Mouse (Mus musculus) frontal cortex, postnatal 36 days (tissue): ENCODE measurements around the gene Fgfr2.

ENCODE experiments used
- DNase-seq, 2 experiments: peaks; one replicate each; pipeline ENCODE4 v3.0.0; 2022; ENCODE audit warnings: low spot score in 2 of 2

Gene Fgfr2

DNA sequence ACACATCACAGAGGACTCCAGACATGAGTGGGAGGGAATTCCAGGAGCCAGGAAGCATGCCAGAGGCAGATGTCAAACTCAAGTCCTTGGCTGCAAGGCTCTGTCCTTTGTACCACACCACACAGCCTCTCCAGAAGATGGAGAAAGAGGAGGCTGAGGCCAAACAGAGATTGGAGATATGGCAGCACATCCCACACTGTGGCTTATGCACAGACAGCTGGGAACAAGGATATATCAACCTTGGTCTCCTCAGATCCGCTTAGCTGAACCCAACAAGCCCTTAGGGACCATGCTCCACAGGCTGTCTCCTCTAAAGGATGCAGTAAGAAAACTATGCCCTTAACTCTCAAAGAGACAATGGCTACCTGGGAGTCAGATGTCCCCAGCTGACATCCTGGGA, 751.3 kb downstream of the Fgfr2 start:
- no peak for DNase-seq

DNA sequence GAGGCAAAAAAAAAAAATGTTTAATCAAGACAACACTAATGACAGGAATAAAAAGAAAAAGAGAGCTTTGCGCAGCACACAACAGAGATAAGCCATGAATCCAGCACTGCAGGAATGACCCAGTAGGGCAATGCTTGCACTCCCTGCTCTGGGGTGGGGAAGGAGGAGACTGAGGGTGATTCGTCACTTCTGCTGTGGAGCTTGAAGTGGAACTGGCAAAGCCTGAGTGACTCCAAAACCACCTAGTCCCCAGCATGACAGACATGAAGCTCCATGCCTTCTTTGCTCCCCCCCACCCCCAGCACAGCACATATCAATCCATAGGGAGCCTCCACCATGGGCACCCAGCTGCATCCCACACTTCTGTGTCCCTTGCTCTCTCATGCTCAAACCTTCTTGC, 753.4 kb downstream of the Fgfr2 start:
- DNase-seq = no peak

DNA sequence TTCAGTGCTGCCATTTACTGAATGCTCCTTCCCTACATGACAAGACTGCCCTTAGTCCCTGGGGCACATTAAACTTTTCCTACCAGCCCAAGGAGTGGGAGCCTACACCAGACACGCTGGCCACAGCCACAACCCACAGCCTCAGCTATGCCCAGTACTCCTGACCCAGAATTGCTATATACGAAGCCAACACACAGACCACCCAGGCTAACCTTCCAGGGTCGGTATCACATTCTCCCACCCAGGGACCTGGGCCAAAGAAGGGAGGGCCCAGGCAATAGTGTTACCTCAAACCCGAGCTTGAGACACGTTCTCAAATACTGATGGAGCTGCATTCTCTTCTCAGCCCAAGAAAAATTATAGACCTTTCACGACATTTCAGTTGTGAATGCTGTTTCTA, 754.3 kb downstream of the Fgfr2 start:
- no peak for DNase-seq

DNA sequence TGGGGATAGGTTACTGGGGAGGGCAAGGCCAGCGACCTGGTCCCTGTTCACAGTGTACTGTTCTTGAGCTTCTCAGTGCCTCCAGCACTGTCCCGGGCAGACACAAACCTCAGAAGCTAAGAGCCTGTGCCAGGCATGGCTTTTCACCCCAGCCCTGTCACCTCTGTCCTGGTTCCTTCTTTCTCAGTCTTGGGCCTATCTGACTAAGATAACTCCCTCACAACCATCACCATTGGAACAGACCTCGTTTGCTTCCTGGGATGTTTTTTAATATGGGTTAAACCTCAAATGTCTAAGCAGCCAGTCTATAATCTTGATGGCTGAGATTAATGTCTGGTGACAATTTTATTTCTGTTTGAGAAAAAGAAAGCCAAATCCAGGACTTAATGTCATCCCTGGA, 755.8 kb downstream of the Fgfr2 start:
- no peak for DNase-seq

DNA sequence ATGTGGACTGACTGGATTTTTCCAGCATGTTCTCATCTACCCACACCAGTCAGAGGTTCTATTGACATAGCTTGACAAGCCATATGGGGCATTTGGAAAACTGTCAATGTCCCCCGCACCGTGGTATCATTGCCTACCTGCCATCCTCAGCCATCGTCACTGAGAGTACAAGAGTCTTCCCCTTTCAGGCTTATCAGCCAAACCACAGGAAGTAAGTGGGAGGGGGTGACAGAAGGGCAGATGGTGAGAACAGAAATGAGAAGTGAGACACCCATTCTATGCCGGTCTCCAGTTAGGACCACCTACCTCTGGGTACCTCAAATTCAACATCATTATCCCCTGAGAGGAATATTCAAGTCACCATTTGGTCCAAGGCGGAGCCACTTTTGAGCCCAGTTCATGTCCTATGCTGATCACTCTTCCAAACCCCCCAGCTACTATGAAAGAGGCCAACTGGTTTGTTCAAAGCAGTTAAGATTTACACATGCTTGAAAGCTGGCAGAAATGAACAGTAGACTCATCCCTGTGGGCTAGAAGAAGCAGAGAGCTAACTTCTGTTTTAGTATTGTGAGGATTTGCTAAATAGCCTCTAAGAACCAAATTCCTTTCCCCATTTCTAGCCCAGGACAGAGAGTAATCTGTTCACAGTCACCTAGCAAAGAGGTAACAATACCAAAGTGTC, 757.3 kb downstream of the Fgfr2 start:
- no peak for DNase-seq

DNA sequence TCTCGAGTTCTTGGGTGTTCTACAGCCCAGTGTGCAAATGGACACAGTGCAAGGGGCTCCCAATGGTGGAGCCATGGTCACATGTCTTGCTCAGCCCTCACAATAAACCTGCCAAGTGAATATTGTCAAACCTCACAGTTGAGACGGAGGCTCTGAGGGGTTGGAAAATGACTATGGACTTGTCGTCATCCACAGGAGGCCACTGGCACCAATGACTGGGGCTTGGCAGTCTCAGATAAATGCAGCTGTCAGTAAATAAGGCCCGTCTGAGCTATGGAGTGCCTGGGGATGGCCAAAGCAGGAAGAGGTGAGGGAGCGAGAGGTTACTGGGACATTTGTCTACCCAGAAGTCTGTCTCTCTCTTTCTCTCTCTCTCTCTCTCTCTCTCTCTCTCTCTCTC, 758.0 kb downstream of the Fgfr2 start:
- no peak for DNase-seq

DNA sequence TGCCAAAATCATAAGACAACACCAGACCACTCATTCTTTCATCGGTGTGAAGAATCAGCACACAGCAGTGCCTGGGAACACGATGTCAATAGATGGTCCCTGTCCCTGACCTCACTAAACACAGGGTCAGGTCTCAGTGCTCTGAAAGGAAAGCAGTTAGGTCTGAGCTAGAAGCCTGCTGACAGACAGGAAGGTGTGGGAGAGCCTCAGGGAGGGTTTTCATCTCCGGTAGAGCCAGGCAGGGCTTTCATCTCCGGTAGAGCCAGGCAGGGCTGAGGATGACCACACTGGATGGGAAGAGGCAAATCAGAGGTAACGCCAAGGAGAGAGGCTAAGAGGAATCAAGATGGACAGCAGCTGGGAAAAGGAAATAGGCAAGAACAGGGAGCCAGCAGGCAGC, 758.6 kb downstream of the Fgfr2 start:
- DNase-seq = no peak

DNA sequence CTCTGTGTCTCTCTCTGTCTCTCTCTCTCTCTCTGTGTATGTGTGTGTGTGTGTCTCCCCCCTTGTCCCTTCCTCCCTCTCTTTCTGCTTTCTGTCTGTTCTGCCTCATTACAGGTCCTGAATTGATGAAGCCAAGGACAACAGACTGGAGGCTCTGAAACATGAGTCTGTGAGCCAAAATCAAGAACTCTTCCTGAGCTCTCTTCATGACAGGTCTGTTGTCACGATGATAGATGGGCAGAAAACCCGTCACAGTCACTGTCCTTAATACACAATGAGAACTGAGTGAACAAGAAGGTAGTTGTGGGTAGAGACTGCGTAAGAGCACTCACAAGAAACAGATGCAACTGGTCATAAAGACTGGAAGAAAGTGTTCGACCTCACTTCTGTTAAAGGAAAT, 762.8 kb downstream of the Fgfr2 start:
- DNase-seq = no peak

DNA sequence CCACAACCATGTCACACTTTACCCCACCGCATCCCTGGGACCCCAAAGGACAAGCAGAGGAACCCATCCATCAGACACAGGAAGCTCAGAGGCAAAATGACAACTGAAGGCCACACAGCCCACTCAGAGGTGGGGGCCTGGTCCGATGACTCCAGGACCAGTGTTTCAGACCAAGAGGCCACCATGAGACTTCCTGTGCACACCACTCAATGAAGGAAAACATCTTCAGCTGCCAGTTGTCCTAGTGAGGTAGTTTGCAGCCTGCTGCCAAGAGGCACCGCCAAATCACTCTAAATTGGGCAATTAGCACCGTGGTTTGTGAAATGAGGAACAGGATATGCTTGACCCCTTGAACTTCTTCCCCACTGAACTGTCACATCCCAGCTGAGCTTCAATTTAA, 764.4 kb downstream of the Fgfr2 start:
- no peak for DNase-seq

DNA sequence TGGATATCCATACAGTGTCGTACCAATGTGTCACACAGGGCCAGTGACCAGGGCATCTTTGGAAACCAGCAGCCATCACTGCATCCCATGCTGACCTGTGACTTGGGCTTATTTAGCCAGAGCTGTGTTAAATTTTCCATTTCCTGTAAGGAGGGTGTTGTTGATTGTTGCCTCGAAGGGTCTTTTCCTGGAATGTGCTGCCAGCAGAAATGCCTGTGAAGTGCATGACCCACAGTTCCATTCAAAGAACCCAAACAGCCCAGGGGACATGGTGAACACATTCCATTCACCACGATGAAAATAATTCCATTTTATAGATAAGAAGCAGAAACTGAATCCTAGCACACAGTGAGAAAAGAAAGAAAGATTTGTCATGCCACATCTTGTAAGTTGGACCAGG, 764.9 kb downstream of the Fgfr2 start:
- no peak for DNase-seq

DNA sequence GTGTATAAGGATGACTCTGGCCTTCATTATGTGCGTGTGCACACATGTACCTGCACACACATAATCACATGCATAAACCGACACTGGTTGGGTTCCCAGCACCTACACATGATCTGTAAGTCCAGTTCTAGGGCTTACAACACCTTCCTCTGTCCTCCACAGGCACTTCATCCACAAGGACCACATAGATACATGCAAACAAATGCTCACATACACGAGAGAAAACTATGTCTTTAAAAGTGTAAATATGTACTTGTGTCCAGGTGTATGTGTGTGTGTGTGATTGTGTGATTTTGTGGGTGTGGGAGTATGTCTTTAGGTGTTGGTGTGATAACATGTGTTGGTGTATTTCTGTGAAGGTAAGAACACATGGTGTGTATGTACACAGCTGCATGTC, 765.3 kb downstream of the Fgfr2 start:
- no peak for DNase-seq

DNA sequence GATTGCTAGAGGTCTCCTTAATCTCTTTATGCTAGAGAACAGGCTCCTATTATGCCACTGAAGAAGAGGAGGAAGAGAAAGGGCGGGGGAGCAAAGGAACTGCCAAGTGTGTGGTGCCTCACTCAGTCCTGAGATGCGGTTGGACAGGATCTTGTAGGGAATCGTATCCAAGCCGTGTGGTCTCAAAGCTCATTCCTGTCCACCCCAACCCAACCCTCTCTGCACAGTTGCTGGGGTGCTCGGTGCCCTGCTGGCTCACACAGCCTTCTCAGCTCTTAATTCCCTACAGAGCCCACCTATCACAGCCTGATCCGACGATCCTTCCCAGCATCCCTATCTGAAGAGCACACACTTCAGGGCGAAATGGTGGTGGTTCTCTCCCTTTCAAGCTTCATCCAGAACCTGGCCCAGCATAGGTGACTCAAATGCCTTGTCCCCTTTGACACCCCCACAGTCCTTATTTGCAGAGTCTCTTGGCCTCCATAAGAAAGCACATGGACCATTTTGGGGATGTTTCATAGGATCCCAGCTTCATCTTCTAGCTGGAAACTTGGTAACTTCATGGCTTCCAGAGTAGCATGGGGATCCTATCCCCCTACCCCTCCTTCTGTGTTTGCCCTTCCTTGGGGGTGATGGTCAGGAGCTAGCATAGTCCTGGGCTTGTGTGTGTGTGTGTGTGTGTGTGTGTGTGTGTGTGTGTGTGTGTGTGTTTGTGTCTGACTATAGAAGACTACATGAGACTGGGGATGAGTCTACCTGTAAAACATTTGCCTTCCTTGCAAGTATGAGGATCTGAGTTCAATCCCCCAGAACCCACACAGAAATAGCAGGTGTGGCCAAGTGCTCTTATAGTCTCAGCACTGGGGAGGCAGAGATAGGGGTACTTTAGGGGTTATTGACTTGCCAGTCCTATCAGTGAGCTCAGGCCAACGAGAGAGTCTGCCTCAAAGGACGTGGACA, 766.0 kb downstream of the Fgfr2 start:
- DNase-seq = no peak

DNA sequence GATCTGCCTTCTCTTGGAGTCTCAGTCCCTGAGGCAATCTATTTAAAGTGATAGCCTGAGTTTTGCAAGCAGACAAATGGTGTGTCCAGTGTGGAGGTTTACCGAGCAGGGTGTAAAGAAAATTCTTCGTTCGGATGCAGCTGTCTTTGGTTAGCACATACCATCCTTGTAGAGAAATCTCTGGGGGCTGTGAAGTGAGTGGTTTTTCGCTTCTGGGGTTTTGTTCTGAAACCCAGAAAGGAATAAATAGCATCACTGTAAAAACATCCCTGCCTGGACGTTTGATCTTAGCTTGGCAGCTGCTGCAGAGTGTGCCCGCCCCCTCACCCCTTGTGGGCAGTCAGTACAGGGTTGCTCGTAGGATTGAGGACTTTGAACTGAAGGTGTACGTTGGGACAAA, 767.0 kb downstream of the Fgfr2 start:
- no peak for DNase-seq

DNA sequence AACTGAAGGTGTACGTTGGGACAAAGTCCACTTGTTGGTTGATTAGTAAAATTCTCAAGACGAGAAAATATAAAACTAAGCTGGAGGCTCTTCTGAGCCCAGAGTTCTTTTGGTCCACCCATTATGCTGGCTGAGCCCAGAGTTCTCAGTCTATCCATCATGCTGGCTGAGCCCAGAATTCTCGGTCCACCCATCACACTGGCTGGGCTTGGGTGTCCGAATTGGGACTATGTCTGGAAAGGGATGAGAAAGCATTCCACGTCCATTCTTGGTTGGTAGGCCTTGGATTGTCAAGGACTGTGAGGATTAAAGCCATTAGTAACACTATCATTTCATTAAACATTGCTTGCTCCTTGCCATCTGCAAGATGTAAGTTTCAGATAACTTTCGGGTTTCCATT, 767.4 kb downstream of the Fgfr2 start:
- DNase-seq = no peak

DNA sequence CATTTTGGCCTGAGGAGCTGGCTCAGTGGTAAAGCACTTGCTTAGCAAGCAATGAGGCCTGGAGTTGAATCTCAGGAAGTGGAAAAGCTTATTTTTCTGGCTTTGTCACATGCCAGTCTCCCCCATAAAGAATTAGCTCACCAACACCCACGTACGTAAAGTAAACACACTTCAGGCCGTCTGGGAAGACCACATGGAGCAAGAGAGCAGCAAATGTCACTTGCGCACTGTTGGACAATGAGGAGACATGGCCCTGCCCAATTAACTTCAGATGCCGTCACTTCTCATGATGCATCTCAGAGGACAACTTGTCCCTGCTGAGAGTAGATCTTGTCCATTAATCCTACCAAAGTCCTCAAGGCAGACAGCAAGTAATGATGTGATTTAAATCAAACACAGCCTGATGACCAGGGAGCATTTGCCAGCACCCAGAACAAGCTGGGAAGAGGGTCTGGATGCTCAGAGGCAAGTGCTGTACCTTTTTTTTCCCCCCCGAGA, 774.0 kb downstream of the Fgfr2 start:
- no peak for DNase-seq

DNA sequence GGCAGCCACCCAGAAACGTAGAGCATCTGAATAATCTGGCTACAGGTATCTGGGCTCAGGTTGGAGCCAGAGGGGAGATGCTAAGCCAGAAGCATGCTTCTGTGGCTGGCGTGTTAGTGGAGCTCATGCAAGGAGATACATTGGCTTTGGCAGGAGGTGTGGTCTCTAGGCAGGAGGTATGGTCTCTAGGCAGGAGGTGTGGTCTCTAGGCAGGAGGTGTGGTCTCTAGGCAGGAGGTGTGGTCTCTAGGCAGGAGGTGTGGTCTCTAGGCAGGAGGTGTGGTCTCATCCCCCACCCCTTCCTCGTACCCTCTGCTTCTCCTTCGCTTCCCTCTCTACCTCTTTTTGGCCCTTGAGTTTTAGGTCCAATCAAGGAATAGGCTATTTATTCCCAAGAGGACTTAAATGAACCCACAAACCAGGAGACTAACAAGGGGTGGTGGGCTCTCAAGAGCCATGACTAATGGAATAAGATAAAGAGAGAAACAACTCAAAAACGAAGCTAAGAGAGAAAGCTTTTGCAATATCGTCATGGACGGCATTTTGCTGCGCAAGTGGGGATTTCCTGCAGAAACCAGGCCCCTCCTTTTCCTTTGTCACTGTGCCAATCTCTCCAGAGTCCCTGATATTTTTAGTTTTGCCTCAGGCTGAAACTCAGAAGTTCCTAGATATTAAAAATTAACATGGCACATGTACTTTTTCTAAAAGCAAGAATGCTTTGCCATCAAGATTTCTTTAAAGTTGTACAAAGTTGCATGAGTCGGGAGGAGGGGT, 775.7 kb downstream of the Fgfr2 start:
- DNase-seq = no peak

DNA sequence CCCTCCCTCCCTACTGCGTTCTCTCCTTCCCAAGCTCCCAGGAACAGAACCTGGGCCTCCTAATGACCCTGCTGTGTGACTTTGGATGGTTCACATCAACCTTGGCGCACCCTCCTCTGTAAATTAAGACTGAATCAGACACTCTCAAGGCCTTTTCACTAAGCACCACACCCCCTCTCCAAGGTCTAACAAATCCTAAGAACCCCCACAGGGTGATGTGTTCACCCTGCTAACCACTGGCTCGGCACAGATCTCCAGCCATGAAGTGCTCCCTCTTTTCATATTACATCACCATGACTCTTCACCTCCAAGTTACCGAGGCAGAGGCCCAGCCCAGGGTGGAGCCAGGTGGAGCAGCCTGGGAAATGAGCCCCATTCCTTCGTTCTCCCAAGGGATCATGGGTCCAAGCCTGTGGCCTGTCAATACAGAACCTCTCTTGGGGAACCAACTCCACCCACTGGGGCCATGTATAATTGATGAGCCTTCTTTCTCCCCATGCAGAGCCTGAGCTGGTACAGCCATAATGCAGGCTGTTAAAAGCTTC, 777.6 kb downstream of the Fgfr2 start:
- DNase-seq = no peak

DNA sequence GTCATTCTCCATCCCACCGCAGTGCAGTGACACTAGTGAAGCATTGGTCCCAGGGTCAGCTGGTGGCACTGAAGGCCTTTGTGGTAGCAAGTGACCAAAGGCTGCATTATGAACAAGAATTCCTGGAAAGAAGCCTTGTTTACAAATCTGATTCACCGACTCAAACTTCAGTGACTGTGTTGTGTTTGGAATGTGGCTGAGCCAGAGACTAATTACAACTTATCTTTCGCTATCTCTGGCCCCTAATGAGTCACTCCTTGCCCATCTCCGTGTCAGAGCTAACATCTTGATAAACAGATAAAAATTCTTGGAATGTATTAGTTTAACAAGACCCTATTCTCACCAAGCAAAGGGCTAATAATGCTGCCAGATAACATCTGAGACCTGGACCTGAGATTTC, 778.5 kb downstream of the Fgfr2 start:
- no peak for DNase-seq

DNA sequence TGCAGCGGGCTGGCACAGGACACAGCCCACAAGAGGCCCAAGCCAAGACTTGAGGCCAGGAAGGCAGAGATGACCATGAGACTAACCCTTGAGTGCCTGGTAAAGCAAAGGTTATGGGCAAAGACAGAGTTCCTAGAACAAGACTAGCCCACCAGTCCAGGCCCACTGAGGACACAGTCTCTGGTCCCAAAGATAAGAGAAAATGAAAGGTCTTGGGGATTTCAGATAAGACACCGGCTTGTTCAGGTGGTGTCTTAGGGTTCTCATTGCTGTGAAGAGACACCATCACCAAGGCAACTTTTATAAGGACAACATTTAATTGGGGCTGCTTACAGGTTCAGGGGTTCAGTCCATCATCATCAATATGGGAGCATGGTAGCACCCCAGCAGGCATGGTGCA, 779.2 kb downstream of the Fgfr2 start:
- no peak for DNase-seq

DNA sequence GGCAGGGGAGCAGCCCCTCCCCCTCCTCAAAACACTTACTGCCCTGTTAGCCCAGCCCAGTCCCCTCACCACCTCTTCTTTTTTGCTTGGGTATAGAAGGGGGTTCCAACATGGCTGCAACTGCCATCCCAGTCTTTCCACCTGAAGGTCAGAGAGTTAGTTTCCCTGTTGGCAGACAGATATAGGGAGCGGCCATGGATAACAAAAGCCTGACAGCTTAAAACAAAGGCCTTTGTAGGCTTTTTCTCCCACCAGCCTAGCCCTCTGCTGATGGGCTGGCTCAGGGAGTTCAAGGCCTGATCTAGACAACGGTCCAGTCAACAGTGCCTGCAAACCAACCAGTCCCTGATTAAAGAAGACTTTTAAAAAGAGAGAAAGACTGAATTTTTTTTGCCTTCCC, 780.0 kb downstream of the Fgfr2 start:
- no peak for DNase-seq

DNA sequence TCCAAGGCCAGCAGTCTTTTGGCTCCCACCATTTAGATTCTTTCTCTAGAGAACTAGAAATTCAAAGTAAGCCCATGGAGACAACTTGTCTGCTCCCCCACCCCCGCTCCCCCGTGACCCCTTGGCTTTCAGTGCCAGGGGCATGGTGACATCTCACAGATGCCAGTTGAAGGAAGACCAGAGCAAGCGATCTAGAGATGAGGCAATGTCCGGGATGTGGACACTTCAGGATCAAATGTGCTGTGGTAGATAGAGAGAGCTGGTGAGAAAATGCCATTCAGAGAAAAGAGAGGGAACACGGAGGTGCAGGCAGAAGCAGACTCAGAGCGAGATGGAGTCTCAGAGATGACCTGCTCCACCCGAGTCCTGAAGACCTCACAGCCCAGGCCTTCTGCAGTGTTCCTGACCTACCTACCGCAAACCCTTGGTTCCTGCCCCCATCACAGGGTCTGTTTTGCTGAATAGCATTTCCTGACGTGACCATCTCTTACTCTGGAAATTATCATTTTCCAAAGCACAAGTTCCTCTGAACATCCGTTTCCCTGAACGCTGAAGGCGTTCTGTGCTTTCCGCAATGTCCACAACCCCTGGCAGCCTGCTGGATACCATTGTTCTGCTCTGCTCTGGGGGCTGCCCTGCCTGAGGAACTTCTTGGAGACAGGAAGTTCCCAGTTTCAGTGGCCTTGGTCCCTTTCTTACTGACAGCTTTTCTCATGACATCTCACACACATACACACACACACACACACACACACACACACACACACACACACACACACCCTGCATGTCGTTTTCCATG, 783.9 kb downstream of the Fgfr2 start:
- no peak for DNase-seq
